Mouse (Mus musculus): ENCODE data around the gene Sfxn5.

DNA sequence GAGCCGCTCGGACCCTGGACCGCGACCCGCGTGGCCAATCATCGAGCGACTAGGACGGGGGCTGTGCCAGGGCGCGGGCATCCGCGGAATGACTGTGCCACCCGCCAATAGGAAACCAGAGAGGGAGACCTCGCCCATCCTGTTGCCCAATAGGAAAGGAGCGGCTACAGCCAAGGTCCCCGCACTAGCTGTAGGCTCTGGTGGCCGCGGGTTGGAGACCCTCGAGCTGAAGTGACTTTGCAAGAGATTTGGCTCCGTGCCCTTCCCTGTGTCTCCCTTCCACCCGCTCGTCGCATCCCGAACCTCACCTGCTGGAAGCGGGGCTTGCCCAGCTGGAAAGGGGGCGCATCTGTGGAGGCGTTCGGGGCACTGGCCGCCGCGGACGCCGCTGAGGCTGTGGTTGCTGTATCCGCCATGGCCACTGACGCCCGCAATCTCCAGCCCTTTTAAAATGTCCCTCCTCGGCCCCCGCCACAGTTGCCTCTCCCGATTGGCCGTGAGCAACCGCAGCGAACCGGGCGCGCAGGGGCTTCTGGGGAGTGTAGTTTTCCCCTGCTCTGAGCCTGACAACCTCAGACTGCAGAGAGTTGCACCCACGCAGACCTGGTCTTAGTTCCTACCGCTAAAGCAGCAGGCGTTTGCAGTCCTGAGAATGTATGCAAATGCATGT lies at the start of gene Sfxn5:
- TF ChIP-seq CTCF (IDR thresholded peaks at IDR 0.05; ENCODE audit: low read depth) = no peak
- no peak for TF ChIP-seq EP300 (IDR thresholded peaks at IDR 0.05; ENCODE audit: low read depth)

Data from heart, postnatal 0 days (tissue).